Mouse (Mus musculus) NIH3T3 (cell line): Measurements from ENCODE around the gene Ankrd40.

Experiments
- DNase-seq: peaks from one replicate; pipeline ENCODE4 v3.0.0-alpha.2; 2012; ENCODE audit warnings: low read depth

Ankrd40 gene

DNA sequence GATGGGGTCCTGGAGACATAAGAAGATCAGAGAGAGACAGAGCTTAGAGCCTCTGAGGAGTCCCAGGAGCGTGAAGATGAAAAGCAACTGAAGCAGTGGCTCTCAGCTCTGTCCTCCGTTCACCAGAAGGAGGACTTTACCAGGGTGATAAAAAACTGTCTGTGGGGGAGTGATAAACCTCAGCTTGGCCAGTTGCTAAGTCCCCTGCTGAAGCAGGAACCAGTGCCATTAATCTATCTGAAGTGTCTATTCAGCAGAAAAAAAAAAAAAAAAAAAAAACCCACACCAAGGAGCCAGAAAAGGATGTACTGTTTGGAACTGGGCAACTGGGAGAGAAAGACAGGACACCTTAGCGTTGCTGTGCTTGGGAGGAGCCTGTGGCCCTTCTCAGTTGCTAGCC, 23.3 kb downstream of the Ankrd40 start:
- no peak for DNase-seq

- DNase-seq, result no peak
Measured at GRCm38 (mm10) chr11:94355521-94356217, 27.9 kb downstream of the Ankrd40 start.

- no peak for DNase-seq
Measured at GRCm38 (mm10) chr11:94359168-94359567, 31.4 kb downstream of the Ankrd40 start.

GRCm38 (mm10) chr11:94361166-94361870, 33.5 kb downstream of the Ankrd40 start:
- DNase-seq, result no peak

GRCm38 (mm10) chr11:94362101-94362500, 34.3 kb downstream of the Ankrd40 start:
- no peak for DNase-seq

DNA sequence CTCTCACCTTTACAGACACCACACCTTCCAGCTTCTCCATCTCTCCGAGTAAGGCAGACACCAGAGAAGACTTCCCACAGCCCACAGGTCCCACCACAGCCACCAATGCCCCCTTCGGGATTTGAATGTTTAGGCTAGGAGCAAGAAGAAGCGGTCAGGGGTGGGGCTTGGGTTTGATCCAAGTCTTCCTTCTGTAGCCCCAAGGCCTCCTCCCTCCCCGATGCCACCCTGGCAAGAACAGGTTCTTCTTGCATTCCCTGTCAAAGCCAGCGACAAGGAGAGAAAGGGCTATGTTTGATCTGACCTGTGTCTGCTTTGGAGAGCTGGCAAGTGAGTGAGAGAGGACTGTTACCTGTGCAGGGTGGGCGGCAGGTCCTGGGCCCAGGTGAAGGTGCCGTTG, 35.9 kb downstream of the Ankrd40 start:
- DNase-seq, result no peak

- peak; percentile 43 for DNase-seq
Measured at GRCm38 (mm10) chr11:94365340-94365739, 37.5 kb downstream of the Ankrd40 start.

DNA sequence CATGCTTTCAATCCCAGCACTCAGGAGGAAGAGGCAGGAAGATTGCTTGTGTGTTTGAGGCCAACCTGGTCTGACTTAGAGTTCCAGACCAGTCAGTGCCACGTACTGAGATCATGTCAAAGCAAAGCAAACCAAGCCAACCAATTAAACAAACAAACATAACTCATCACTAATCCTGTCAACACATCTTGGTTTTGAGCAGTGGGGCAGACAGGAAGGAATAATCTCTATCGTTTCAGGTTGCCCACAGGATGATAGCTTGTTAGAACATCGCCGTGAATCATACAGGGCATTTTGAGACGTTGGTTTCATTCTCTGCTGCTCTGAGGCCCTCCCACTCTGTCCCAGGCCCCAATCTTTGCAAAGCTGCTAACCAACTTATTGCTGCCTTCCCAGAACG, 42.2 kb downstream of the Ankrd40 start:
- DNase-seq, result peak; percentile 25

- DNase-seq, result peak; percentile 43
Measured at GRCm38 (mm10) chr11:94370809-94371208, 43.0 kb downstream of the Ankrd40 start.

- no peak for DNase-seq
Measured at GRCm38 (mm10) chr11:94374276-94374948, 46.6 kb downstream of the Ankrd40 start.

- no peak for DNase-seq
Measured at GRCm38 (mm10) chr11:94379061-94379460, 51.3 kb downstream of the Ankrd40 start.

DNA sequence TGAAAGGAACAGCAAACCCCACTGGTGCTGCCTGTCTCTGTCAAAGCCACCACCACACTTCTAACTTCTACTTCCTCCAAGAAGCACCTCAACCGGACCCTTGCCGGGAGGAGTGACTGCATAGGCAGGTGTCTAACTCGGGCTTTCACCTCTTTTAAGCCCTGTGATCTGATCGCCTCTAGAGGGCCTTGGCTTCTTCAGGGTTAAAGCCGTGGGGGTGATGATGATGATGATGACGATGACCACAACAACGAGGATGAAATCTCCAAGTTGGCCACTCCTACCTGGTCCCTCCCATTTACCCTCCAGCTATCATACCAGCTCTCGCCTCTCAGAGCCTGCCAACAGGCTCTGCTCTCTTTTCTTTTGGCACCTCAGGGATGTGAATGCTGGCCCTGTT, 51.9 kb downstream of the Ankrd40 start:
- DNase-seq, result no peak

GRCm38 (mm10) chr11:94385977-94386771, 58.4 kb downstream of the Ankrd40 start:
- no peak for DNase-seq

GRCm38 (mm10) chr11:94387756-94388155, 60.0 kb downstream of the Ankrd40 start:
- DNase-seq, result no peak

GRCm38 (mm10) chr11:94389021-94389420, 61.2 kb downstream of the Ankrd40 start:
- no peak for DNase-seq

DNA sequence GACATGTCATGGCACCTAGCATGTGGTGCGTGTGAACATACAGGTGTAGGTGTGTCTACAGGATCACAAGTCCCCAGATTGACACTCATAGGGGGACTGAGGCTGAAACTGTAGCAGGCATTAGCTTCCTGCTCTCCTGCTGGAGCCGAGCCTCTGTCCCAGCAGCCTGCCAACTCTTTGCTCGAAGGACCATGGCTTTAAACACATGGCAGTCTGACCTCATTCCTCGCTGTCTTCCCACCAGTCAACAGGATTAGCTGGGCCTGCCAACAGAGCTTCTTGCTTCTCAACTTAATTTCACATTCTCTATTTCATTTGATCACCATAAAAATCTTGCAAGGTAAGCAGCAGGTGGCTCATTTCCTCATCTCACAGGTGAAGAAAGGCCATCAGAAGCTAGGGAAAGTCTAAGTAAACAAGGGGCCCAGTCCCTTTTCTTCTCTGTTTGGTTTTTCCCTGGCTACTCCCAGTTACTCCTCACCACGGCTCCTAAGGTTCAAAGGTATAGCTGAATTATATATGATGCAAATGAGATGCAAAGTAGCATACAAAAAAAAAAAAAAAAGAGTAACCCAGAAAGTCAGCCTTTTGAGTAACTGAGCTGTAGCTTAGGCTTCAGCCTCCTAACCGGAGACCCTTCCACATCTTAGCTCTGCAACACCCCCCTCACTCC, 62.1 kb downstream of the Ankrd40 start:
- no peak for DNase-seq

GRCm38 (mm10) chr11:94390825-94391224, 63.0 kb downstream of the Ankrd40 start:
- DNase-seq, result no peak
